Mouse (Mus musculus) thymus, postnatal 25 days (tissue): Measurements from ENCODE around the gene 4931409K22Rik.
A peak's percentile ranks its signal among the peaks of the same experiment; 100 is the strongest.

ENCODE experiments used
- DNase-seq: peaks from one replicate; pipeline ENCODE4 v3.0.0; 2022

Gene 4931409K22Rik

DNA sequence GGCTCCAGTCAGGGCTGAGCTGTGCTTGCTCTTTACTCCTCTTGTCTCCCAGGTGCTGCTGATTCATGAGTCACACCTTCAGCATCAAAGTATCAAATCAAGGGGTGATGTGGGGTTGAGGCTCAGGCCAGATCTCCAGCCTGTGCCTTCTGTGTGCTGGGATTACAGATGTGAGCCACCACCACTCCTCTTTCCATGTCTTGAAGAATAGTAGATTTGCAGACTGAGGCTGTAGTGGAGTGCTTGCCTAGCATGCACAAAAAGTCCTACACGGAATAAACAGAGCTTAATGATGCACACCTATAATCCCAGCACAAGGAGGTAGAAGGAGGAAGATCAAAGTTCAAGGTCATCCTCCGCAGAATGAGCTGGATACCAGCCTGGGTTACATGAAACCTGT, at the start of gene 4931409K22Rik:
4931409K22Rik (minus strand) TSS at position 101 of the 400 bp plus-strand sequence.
- DNase-seq = no peak

DNA sequence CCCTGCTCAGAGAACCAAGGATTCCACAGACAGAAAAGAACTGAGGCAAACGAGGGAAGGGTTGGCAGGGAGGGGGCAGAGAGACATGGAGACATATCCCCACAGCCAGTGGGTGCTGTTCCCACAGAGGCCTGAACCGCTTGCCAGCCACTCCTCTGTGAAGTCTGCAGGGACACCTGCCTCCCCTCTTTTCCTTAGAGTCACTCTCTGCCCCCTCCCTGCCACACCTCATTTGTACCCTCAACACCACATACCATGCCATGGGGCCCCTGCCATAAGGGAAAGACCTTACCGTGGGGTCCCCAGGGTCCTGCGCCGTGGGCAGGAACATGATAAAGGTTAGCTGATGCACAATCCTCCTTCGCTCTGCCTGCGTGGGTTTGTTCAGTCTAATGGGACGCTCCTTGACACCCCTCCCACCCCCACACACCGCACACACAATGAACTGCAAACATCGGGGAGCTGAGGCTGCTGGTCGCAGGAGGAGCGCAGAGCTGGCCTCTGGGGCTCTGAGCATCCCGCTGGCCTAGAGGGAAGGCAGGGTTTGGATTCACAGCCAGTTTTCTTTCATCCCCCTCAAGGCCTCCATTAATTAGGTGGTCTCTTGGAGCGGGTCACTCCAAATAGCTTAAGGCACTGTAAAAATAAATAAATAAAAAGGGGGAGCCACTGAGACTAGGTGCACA, 49.5 kb upstream of the 4931409K22Rik start:
- DNase-seq = no peak

DNA sequence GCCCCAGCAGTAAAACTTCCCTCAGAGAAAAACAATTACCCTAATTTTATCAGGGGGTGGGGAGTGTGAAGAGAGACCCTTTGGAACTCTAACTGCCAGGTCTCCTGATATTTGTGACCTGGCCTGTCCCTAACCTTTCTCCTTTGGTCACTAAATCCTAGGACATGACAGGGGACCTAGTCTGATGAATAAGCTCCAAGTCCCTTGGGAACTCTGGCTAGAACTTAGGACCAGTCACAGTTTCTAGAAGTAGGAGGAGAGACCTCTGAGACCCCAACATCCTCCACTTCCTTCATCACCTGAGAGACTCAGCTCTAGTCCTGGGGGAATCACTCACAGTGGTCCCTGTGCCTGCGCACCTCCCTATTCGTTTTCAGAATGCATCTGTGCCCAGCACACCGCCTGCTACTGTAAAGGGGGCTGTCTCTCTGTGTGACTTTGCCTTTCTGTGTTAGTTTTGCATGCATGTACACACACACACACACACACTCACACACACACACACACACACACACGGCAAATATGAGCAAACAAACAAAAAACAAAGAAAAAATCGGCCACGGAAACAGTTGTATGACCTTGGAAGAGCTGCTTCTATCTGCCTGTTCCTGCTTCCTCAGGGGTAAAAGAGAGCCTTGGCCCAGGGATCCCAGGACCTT, 48.8 kb upstream of the 4931409K22Rik start:
- DNase-seq = no peak

DNA sequence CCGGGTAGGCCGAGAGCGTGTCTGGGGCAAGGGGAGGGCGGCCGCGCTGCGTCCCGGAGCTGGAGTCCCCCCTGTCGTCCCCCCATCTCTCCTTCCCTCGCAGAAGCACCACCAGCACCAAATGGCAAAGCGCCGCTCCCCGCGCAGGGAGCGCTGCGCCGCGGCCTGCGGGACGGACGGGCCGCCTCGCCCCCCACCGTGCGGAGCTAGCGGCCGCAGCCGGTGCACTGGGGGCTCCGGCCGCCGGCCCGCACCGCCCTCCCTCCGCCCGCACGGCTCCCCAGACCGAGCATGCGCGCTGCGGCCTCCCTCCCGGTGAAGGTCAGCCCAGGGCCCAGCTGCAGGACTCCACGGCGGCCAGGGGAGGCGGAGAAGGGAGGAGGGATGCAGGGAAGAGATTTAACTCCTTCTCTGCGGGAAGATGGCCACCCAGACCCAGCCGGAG, 48.1 kb upstream of the 4931409K22Rik start:
- DNase-seq = no peak

DNA sequence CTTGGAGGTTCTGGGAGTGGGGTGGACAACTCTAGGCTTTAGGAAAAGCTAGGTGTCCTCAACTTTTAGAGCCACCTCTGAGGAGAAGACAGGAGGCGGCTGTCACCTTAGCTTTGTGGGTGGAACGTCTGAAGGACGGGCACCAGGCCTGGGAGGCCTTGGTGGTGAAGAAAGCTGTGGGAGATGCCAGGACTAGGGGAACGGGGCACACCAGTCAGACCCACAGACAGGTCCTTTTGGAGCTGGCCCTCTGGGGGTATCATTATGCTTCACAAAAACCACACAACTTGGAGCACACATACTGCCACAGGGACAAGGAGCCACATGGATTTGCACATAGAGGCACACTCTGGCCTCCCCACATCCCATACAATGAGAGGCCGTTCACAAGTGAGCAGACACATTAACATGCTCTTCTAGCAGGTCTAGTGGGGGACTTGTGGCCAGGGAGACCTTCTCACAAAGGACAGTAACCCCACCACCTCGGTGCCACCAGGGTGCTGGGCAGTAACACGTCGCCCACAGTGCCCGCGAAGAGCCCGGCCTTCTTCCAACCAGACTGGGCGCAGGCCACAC, 47.6 kb upstream of the 4931409K22Rik start:
- DNase-seq = no peak

DNA sequence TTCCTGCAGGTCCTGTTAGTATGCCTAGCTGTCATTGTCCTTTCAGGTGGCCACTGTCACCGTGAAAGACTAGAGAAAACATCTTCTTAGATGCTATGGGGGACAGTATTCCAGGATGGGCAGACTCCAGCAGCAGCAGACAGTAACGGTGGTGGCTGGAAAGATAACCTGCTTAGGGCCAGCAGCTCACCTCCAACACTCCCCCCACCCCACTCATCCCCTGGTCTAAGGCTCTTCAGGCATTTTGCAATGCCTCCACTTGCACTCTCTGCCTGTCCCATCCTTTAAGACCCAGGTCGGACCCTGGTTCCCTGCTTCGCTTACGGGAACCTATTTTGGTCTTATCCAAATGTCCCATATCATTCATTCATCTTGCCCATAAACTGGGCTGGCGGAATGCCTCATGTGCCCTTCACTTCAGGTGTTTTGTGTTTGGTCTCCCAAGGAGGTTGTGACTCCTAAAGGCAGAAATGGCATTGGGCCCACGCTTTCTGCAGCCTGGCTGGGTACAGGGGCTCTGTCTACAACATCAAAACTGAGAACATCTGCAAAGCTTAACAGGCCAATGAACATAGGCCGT, 46.9 kb upstream of the 4931409K22Rik start:
- no peak for DNase-seq

DNA sequence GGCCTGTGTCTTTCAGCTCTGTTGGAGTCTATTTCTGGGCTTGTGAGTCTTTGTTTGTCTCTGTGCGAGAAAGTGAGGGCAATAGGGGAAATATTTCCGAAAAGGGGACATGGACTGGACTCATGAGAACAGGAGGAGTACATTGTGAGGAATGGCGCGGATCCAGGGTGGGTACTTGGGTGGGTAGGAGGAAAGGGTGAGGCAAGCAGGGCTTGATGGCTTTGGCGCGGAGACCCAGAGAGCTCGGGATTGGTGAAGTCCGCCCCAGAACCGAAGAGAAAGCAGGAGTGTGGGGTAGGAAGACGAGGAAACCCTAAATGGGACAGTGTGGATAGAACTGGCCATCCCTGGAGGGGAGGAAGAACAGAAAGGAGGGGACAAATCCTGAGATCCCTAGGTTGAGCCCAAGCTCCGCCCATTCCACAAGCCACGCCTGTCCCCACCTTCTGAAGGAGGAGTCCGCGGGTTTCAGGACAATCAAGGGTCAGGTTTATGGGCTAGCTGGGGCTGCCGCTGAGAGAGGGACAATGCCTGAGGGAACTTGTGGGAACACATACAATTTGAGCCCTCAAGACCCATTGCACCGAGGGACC, 46.2 kb upstream of the 4931409K22Rik start:
- no peak for DNase-seq

DNA sequence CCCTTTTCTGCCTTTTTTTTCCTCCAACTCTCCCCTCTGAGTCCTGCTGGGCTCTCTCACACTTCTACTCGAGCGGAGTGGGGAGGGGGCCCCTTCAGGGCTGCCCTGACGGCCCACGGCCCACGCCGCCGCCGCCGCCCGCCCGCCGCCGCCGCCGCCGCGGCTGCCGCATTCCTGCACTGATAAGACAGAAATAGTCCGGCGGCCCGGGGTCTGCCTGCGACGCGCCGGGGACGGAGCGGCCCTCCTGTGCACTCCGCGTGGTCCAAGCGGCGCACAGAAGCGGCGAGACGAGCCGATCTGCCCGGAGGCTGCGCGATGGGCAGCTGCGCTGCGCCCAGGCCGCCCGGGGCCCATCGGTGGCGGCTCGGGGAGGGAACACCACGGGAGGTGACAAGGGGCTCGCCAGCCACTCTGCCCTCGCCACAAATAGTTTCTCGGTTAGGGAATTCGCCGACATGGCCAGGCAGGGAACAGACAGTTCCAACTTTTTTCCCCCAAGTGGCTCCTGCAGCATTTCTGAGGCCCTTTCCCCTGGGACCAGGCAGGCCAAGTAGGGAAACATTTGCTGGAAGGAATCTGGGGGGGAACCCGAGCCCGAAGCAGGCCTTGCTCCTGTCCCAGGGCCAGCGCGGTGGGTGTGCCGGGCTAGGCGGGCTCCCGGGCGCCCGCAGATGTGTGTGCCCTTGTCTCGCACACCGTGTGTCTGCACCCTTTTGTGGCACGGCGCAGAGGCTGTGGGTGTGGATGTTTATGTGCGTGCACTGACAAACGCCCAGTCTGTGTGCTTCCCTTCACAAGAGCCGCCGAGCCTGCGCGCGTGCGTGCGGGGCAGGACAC, 45.5 kb upstream of the 4931409K22Rik start:
- DNase-seq = no peak

DNA sequence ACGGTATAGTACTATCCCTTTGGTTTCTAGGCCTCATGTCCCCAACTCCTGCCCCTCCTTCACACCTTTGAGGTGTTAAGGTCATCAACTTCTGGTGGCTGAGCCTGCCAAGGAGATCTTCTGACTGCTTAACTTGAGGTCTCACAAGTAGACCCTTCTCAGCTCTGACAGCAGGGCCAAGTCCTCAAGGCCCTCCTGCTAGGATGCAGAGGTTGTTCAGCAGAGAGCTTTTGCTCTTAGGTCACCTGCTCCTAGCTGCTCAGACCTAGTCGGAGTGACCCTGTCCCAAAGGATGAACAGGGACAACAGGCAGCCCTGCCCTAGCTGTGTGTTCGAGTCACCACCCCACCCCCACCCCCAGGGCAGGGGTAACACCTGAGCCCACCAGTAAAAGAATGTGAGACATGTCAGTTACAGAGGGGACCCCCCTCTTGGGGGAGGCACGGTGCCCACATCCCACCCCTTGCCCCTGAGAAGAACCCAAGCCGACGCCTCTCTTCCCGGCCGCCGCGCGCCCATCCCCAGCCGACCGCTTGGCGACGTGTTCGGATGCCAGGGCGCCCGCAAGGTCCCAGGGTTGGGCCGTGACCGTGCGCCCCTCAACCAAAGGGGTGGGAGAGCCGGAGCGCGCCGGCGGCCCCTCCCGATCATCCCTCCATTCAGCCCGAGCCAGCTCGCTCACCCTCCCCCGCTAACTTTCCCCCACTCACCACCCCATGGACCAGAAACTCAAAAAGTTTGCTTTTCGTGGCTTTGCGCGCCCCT, 44.6 kb upstream of the 4931409K22Rik start:
- no peak for DNase-seq

DNA sequence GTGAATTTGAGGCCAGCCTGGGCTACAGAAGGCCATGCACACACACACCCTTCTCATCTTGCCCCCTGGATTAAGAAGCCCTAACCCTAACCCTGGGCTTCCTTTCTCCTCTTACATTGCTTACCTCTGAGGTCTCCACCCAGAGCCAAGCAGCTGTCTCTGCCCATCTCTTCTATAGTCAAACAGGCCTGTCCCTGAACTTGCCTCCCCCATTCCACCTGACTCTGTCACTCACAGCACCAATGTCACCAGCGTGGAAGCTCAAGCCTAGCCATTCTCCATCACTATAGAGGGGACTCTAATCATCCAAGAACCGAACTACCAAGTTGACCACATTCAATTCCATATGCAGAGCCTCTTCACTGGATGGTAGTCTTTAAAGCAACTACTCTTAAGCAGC, 43.6 kb upstream of the 4931409K22Rik start:
- no peak for DNase-seq

DNA sequence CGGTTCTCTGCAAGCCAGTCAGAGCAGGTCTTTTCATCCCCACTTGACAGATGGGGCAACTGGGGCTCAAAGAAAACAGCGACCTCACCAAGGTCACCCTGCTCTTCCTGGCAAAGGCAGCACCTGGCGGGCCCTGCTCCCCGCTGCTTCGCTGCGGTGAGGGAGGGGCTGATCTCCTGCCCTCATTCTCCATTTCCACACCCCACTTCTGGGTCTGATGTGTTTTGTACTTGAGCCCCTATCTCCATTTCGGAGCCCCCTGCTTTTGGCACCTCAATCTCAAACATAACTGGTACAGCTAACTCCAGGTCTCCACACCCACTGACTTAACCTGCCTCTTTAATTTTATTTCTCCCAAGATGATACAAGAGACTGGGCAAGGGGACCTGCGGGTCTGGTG, 42.5 kb upstream of the 4931409K22Rik start:
- no peak for DNase-seq

DNA sequence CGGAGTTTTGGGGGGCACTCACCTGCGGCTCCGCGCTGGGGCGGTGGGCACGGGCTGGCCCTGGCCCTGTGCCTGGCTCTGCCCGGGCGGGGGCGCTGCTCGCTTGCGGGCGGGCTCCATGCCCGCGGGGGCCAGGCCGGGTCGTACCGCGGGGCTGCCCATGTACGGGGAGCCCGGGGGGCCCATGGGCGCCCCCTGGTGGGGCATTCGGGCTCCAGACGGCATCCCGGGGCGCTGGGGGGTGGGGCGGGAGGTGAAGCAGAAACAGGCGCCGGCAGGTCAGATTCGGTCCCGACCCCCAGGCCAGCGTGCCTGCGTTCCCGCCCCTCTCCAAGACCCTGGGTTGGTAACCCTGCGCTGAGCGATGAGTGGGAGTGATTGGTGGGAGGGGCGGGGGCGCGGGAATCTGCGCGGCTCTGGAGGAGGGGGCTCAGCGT, 42.0 kb upstream of the 4931409K22Rik start:
- DNase-seq = peak; percentile 77

DNA sequence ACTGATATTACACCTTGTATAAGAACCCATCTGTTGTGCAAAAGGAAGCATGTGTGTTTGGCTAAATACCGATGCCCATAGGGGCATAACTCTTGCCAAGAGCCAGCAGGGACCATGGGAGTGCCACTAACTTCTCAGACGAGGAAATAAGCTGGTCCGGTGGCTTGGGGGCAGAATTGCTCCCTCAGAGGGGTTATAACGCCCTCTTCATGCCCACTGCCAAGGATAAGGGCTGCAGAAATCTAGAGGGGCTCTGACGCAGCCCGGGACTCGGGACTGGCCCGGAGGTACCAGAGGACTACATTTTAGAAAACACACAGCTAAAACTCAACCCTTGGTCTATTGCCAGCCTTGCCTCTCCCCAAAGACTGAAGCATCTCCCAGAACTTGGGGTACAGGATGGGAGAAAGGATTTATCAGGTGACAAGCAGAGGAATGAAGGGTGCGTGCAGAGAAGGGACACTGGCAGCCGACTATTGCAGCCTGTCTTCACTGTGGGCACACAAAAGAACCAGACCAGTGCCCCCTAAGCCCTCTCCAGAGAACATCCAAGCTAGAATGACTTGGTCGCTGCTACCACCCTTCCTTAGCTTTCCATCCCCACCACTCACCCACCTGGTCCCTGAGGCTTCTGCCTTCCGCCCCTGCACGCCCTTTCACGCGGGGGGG, 41.4 kb upstream of the 4931409K22Rik start:
- DNase-seq = no peak

DNA sequence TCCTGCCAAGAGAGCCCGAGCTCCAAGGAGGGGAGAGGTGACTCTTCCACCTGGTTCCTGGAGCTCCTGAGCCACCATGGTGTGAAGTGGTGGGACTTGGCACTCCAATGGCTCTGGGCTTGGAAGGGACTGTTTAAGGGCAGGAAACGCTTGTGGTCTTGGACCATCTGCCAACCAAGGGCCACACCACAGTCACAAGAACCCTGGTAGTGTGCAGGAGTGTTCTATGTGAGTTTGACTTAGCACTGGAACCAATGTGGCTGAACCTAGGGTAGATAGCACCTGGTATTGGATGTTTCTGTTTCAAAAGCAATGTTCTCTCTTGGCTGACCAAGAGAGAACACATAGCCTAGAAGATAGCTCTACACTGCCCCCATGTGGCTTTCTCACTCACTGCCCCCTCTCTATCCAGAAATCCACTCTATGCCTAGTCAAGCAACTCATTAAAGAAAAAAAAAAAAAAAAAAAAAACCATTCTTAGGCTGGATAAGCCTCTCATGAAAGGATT, 40.7 kb upstream of the 4931409K22Rik start:
- peak; percentile 74 for DNase-seq

DNA sequence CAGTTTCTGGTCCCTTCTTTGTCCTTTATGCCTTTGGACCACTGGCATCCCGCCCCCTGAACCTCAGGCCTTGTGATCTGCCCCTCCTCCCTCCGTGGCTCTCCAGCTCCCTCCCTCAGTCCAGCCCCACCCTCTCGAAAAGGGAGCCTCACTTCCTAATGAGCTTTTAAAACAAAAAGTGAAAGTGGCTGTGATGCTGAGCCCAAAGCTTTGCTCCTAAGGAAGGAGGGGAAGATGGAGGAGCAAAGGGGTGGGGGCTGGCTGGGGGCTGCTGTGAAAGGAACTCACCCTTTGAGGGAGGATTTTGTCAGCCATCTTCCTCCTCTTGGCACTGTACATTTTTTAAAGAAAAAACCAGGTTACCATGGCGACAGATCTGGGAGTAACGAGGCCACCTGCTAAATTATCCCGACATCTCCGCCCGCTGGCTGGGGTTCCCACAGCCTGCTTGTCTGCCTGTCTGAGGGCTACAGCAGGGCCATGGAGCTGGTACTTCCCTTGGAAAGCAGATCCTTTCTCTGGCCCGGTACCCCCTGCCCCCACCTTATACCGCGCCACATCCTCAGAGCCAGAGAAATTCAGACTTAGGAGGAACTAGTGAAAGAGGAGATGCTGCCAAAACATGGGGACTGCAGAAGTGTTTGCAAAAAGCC, 40.0 kb upstream of the 4931409K22Rik start:
- no peak for DNase-seq

DNA sequence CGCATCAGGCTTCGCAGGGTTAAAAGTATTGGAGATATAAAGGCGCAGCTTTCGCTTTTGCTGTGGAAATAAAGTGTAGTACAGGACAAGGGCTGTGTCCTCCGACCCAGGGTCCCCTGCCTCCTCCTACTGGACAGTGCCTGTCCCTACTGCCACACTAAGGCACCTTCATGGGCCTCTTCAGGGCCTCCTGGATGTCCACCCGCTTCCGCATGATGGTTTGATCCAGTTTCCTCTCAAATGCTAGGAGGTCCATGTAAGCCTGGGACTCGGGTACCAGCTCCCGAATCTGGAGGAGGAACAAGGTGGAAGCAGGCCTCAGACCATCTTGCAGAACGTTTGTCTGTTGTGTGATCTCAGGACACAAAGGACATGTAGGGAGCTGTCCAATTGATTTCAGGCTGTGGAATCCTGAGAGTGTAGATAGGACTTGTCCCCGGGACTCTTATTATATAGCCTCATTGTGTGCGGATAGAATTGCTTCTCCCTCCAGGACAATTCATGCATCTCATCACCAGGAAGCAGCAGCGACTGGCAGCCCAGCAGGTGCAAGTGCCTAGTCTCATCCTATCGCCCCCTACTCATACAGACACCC, 39.3 kb upstream of the 4931409K22Rik start:
- DNase-seq = no peak

DNA sequence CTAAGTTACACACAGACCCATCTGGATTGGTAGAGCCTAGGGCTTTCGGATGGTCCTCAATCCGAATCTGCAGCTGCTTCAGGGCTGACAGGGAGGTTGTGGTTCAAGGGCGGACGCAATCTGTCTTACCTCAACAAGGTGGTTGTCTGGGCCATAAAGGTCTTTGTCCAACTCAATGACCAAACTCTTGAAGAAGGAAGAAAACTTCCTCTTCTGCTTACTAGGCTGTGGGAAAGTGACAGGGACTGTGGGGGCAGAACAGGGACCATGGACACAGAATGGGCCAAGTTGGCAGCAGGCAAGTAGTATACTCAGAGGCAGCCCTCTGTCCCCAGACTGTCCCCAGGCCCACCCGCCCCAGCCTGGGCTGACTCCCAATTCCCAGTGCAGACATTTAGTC, 38.7 kb upstream of the 4931409K22Rik start:
- no peak for DNase-seq

DNA sequence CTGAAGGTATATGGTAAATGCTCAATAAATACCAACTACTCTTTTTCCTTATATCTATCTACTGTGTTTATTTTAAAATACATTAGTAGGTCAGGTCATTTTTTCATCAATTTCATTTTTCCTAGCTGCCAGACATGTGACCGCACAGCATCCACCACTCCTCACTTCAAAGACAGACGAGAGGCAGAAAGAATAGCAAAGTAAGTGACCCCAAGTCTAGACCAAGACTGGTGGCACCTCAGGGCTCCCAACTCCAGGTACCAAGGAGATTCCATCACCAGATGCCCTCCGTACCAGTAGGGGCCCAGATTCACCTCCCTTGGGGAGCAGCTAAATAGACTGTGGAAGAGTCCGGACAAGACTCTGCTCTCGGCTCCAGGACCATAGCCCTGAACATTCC, 37.7 kb upstream of the 4931409K22Rik start:
- DNase-seq = no peak

DNA sequence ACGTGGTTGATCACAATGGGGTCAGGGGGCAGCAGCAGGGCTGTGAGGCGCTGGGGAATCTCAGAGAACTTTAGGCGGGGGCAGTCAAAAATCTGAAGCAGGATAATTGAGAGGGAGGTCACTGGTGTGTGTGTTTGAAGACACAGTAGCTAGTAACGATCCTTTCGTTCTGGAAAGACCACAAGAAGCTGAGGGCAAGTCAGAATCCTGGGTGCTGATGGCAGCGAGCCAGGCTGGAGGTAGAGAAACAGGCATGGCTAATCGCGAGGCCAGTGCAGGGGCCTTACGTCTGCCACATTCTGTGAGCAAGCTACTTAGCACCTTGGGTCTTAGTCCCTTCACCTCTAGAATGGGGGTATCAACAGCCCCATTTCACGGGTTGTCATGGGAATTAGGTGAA, 37.3 kb upstream of the 4931409K22Rik start:
- DNase-seq = no peak

DNA sequence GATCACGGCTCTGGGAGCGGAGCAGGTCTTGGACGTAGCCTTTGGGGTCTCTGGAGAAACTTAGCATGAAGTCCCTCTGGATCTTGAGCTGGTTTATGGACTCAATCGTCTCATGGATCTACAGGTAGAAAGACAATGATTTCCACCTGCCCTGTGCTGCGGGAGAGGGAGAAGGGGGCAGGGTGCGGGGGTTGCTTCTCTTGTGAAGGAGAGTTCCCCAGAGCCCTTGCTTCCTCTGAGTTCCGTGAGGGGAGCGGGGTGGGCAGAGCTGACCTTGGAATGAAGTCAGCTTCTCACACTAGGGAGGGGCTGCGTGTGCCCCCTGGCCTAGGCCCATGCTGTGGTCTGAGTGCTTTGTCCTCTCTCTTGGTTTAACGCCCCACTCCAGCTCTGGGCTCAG, 36.6 kb upstream of the 4931409K22Rik start:
- no peak for DNase-seq
